Mouse (Mus musculus) heart, embryonic 14.5 days (tissue): ENCODE results near the gene Tex46. TPM values are rescaled to one million over a fixed set of nuclear protein-coding genes. Genes with fewer than 3 reads are reported as not detected.

Experiments
- ATAC-seq: fragments of 200-750 bp; cut with Nextera tagmentation; 2 replicates; pipeline ENCODE4 v1.8.0; 2017; ENCODE audit warnings: low read depth, moderate TSS enrichment; ENCODE audit not compliant: insufficient number of reproducible peaks, insufficient read depth, low FRiP score
- H3K27ac ChIP-seq, 2 experiments: fragments of 200-500 bp in 1 of 2; fragments of 300-500 bp in 1 of 2; sonication (generic) in 1 of 2; replicated peaks in 1 of 2; 2 replicates each; pipeline ENCODE4 v1.5.1; 2012 to 2014; ENCODE audit warnings: low read depth in 2 of 2, low read length in 2 of 2, control low read depth in 1 of 2, mild to moderate bottlenecking in 1 of 2, mixed read lengths in 1 of 2; ENCODE audit not compliant: control insufficient read depth in 1 of 2, insufficient read depth in 1 of 2
- H3K27me3 ChIP-seq: fragments of 300-500 bp; sonication (generic); 2 replicates; pipeline ENCODE4 v1.6.1; 2014; ENCODE audit warnings: mild to moderate bottlenecking, low read length, control low read depth; ENCODE audit not compliant: control insufficient read depth, insufficient read depth
- H3K36me3 ChIP-seq: fragments of 300-500 bp; sonication (generic); 2 replicates; pipeline ENCODE4 v1.6.1; 2014; ENCODE audit warnings: mild to moderate bottlenecking, control low read depth, low read length, mixed read lengths; ENCODE audit not compliant: control insufficient read depth, insufficient read depth
- H3K4me1 ChIP-seq, 2 experiments: fragments of 200-500 bp in 1 of 2; fragments of 300-500 bp in 1 of 2; sonication (generic) in 1 of 2; 2 replicates each; pipeline ENCODE4 v1.6.1; 2012 to 2014; ENCODE audit warnings: low read length in 2 of 2, control low read depth in 1 of 2, mixed read lengths in 1 of 2; ENCODE audit not compliant: control insufficient read depth in 2 of 2, insufficient read depth in 2 of 2
- H3K4me2 ChIP-seq: fragments of 300-500 bp; sonication (generic); 2 replicates; pipeline ENCODE4 v1.6.1; 2014; ENCODE audit warnings: mild to moderate bottlenecking, low read length
- H3K4me3 ChIP-seq, 2 experiments: fragments of 200-500 bp in 1 of 2; fragments of 300-500 bp in 1 of 2; sonication (generic) in 1 of 2; 2 replicates each; pipeline ENCODE4 v1.5.1; 2012 to 2014; ENCODE audit warnings: low read length in 2 of 2, mild to moderate bottlenecking in 2 of 2, control low read depth in 1 of 2, low read depth in 1 of 2, moderate library complexity in 1 of 2; ENCODE audit not compliant: control insufficient read depth in 1 of 2, insufficient read depth in 1 of 2
- H3K9ac ChIP-seq: fragments of 300-500 bp; sonication (generic); 2 replicates; pipeline ENCODE4 v1.6.1; 2014; ENCODE audit warnings: mild to moderate bottlenecking, low read length
- H3K9me3 ChIP-seq: fragments of 300-500 bp; sonication (generic); 2 replicates; pipeline ENCODE4 v1.6.1; 2016; ENCODE audit warnings: low read length, control low read depth; ENCODE audit not compliant: control insufficient read depth
- WGBS: fragments of 180-500 bp; shearing (Covaris S2); extraction: QIAGEN DNeasy Blood & Tissue Kit; methylation state at CpG from one replicate; pipeline ENCODE4 v1.1.7; 2014; 5-methylcytosine and 5-hydroxymethylcytosine counted together
- polyA plus RNA-seq: library from polyadenylated mRNA; unstranded; fragments of >200 nt; fragmentation: Nextera tagmentation; extraction: Ambion mirVana; gene quantifications from 2 replicates; pipeline ENCODE4 v1.2.1, GENCODE M21; 2014

The Tex46 gene
- polyA plus RNA-seq, 1 experiment from 2014 or later, result not detected

GRCm38 (mm10) chr4:136594006-136594405 lies 16.2 kb upstream of the Tex46 start:
- Histone ChIP-seq H3K4me2 (no peak overlapping the region), H3K9me3 (no peaks in the 10 kb centered on the region), H3K9ac (no peak overlapping the region), H3K36me3 (peaks cover 33% of the 10 kb centered on the region), H3K27ac (0 out of 4 replicates have a peak overlapping the region, but pooled peaks of 1 of the 2 experiments have one; percentile 19), H3K4me1 (peaks cover 0 to 11% of the 10 kb centered on the region in 2 experiments; a peak in 3 of 4 replicates), H3K4me3 (no peak overlapping the region), H3K27me3 (no peaks in the 10 kb centered on the region)
- no peak for ATAC-seq
- 88% methylated on average over 2 of the region's 2 CpGs for WGBS

DNA sequence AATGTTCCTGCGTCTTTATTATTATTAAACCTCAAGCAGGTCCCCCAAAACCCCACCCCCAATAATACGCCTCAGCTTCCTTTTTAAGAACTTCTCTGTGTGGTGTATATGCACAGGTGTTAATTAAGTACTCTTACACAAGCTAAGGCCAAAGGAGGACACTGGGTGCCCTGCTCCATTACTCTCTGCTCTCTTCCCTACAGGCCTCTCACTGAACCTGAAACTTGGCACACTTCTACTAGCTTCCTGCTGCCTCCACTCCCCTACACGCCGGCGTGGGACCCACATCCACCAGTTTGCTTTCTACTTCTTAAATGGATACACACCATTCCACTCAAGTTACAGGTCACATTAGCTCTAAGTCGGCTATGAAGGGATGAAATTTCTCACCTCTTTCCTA lies 15.0 kb upstream of the Tex46 start:
- Histone ChIP-seq H3K9me3 (no peaks in the 10 kb centered on the region), H3K27me3 (no peaks in the 10 kb centered on the region), H3K9ac (no peak overlapping the region), H3K4me2 (no peak overlapping the region), H3K27ac (no peak overlapping the region), H3K4me1 (peaks cover 0 to 11% of the 10 kb centered on the region in 2 experiments; a peak in 3 of 4 replicates), H3K4me3 (no peak overlapping the region), H3K36me3 (peaks cover 26% of the 10 kb centered on the region)
- WGBS, result 83% methylated on average over 6 of the region's 6 CpGs
- no peak for ATAC-seq

DNA sequence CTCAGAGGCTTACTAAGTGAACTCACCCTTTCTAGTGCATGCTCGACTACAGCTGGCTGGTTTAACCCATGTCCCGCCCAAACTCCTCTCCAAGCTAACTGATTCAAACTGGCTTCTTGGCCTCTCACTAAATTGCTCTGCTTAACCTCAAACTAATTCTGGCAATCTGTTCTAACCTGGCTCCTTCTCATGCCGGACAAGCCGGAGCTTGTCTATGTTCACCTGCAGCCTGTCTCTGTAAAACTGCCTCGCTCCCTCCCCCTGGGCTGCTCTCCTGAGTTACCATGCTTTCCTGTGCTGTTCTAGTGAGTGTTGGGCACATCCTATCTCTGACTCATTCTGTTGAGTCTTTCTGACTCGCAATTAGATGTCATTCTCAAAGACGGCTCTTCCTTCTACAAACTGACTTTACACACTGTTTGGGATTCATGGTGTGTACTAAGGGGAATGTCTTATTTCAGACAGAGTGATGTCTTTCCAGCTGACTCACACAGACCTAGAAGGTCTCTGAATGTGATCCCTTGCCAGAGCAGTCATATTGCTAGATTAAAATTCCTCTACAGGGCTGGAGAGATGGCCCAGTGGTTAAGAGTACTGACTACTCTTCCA lies 11.9 kb upstream of the Tex46 start:
- Histone ChIP-seq H3K4me2 (no peak overlapping the region), H3K27ac (no peak overlapping the region), H3K4me3 (no peak overlapping the region), H3K9ac (no peak overlapping the region), H3K36me3 (0 out of 2 replicates have a peak, but pooled peaks cover 4% of the 10 kb centered on the region), H3K9me3 (no peaks in the 10 kb centered on the region), H3K4me1 (peaks cover 0 to 17% of the 10 kb centered on the region in 2 experiments; a peak in 3 of 4 replicates), H3K27me3 (no peaks in the 10 kb centered on the region)
- ATAC-seq, result no peak
- 84% methylated on average over 7 of the region's 7 CpGs for WGBS

GRCm38 (mm10) chr4:136599869-136600268 lies 10.4 kb upstream of the Tex46 start:
- H3K9me3 ChIP-seq, result no peaks in the 10 kb centered on the region
- no peak for ATAC-seq
- H3K27ac ChIP-seq, result no peak overlapping the region
- H3K36me3 ChIP-seq, result no peaks in the 10 kb centered on the region
- H3K4me1 ChIP-seq, result peaks cover 0 to 17% of the 10 kb centered on the region in 2 experiments; a peak in 2 of 4 replicates
- H3K4me2 ChIP-seq, result no peak overlapping the region
- 91% methylated on average over 3 of the region's 3 CpGs for WGBS
- H3K27me3 ChIP-seq, result no peaks in the 10 kb centered on the region
- no peak overlapping the region for H3K4me3 ChIP-seq
- no peak overlapping the region for H3K9ac ChIP-seq

GRCm38 (mm10) chr4:136600536-136600935 lies 9.7 kb upstream of the Tex46 start:
- Histone ChIP-seq H3K4me3 (0 out of 4 replicates have a peak overlapping the region, but pooled peaks of 1 of the 2 experiments have one; percentile 99), H3K27me3 (no peaks in the 10 kb centered on the region), H3K27ac (no peak overlapping the region), H3K4me2 (peak overlapping the region; percentile 73), H3K9ac (peak overlapping the region; percentile 99), H3K36me3 (no peaks in the 10 kb centered on the region), H3K4me1 (peaks cover 0 to 12% of the 10 kb centered on the region in 2 experiments; a peak in 2 of 4 replicates), H3K9me3 (no peaks in the 10 kb centered on the region)
- no peak for ATAC-seq
- 79% methylated on average over 2 of the region's 2 CpGs for WGBS

GRCm38 (mm10) chr4:136601476-136601875 lies 8.8 kb upstream of the Tex46 start:
- Histone ChIP-seq H3K36me3 (no peaks in the 10 kb centered on the region), H3K4me3 (peak overlapping the region; percentile 98 to 99), H3K4me2 (peak overlapping the region; percentile 73), H3K9ac (peak overlapping the region; percentile 99), H3K4me1 (peaks cover 0 to 12% of the 10 kb centered on the region in 2 experiments; a peak in 2 of 4 replicates), H3K27me3 (no peaks in the 10 kb centered on the region), H3K27ac (peak overlapping the region; percentile 27 to 82; a peak in 3 of 4 replicates), H3K9me3 (no peaks in the 10 kb centered on the region)
- ATAC-seq, result no peak
- WGBS, result under 1% methylated on average over 13 of the region's 13 CpGs

- Histone ChIP-seq H3K9me3 (no peaks in the 10 kb centered on the region), H3K27me3 (no peaks in the 10 kb centered on the region), H3K4me3 (peak overlapping the region; percentile 98 to 99), H3K36me3 (no peaks in the 10 kb centered on the region), H3K4me1 (peaks cover 0 to 12% of the 10 kb centered on the region in 2 experiments; a peak in 2 of 4 replicates), H3K9ac (peak overlapping the region; percentile 99), H3K27ac (peak overlapping the region; percentile 82 to 83), H3K4me2 (peak overlapping the region; percentile 73)
- peak; percentile 62 for ATAC-seq
- WGBS, result under 1% methylated on average over 57 of the region's 68 CpGs
Observed at GRCm38 (mm10) chr4:136602018-136602554, 8.2 kb upstream of the Tex46 start.
